Mouse (Mus musculus): ENCODE results near the gene Il1rapl1. TPM values are rescaled to one million over a fixed set of nuclear protein-coding genes. Genes with fewer than 3 reads are reported as not detected.

Il1rapl1 gene
- polyA plus RNA-seq, 1 experiment: not detected

DNA sequence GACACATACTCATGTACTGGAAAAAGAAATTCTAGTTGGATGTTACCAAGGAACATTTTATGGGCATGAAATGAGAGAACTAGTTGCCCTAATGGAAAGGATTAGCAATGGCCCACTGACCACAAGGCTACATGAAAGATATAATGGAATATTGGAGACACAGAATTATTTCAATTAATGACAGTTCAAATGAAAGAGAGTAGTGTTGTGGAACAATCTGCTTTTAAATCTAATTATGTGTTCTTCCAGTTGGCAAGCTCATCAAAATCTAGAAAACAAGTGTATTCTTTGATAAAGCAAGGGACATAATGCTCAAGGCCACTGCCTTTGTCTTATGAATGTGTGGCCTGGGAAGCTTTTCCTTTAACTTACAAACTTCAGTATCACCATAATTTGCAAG is 1113.1 kb downstream of the Il1rapl1 start:
- no peak overlapping the region for H3K4me3 ChIP-seq (replicated peaks)
- TF ChIP-seq TAL1 (IDR thresholded peaks at IDR 0.05; ENCODE audit: low read length): no peak
- TF ChIP-seq GATA1 (IDR thresholded peaks at IDR 0.05; ENCODE audit: low read length): no peak
- H3K36me3 ChIP-seq (ENCODE audit: control insufficient read depth): no peaks in the 10 kb centered on the region
- H3K9me3 ChIP-seq (ENCODE audit: control insufficient read depth, low read length): no peaks in the 10 kb centered on the region
- no peaks in the 10 kb centered on the region for H3K27me3 ChIP-seq (ENCODE audit: control insufficient read depth)
- H3K4me1 ChIP-seq (ENCODE audit: control insufficient read depth): no peaks in the 10 kb centered on the region

DNA sequence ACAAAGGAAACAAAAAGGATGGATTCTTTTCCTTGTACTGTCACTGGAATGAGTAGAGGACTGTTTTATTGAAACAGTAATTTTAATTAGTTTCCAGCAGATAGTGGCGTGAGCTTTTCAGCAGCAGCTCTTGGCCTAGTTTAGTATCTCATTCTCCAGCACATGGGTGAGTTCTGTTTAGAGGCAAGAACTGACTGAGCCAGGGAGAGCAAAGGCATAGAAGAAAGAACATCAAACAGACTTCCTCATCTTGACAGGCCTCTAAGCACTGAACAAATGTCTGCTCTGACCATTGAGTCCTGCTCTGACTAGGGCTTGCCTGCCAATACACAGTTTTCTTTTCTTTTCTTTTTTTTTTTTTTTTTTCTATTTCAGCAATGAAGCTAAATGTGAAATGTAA is 1160.3 kb downstream of the Il1rapl1 start:
- H3K36me3 ChIP-seq (ENCODE audit: control insufficient read depth): no peaks in the 10 kb centered on the region
- H3K4me1 ChIP-seq (ENCODE audit: control insufficient read depth): no peaks in the 10 kb centered on the region
- no peak overlapping the region for H3K4me3 ChIP-seq (replicated peaks)
- TF ChIP-seq GATA1 (IDR thresholded peaks at IDR 0.05; ENCODE audit: low read length) (no peak), TAL1 (IDR thresholded peaks at IDR 0.05; ENCODE audit: low read length) (no peak)
- H3K9me3 ChIP-seq (ENCODE audit: control insufficient read depth, low read length): no peaks in the 10 kb centered on the region
- no peaks in the 10 kb centered on the region for H3K27me3 ChIP-seq (ENCODE audit: control insufficient read depth)

DNA sequence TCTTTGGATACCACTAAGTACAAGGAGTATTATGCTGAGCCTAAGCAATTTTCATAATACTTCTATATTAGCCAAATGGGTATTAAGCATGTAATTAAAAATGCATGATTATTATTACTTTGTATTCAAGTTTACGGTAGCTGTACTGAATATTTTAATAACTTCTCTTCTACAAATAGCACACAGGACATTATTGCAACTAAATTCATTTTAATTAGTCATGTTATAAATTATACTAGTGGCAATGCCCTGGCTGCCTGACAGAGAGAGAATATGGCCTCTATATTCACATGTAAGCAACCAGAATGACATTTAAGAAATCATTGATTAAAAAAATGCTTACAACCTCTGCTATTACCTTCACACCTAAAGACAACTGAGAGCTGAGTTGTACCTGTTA is 1160.8 kb downstream of the Il1rapl1 start:
- H3K36me3 ChIP-seq (ENCODE audit: control insufficient read depth): no peaks in the 10 kb centered on the region
- no peaks in the 10 kb centered on the region for H3K9me3 ChIP-seq (ENCODE audit: control insufficient read depth, low read length)
- TF ChIP-seq GATA1 (IDR thresholded peaks at IDR 0.05; ENCODE audit: low read length) (no peak), TAL1 (IDR thresholded peaks at IDR 0.05; ENCODE audit: low read length) (no peak)
- no peaks in the 10 kb centered on the region for H3K27me3 ChIP-seq (ENCODE audit: control insufficient read depth)
- no peaks in the 10 kb centered on the region for H3K4me1 ChIP-seq (ENCODE audit: control insufficient read depth)
- no peak overlapping the region for H3K4me3 ChIP-seq (replicated peaks)

DNA sequence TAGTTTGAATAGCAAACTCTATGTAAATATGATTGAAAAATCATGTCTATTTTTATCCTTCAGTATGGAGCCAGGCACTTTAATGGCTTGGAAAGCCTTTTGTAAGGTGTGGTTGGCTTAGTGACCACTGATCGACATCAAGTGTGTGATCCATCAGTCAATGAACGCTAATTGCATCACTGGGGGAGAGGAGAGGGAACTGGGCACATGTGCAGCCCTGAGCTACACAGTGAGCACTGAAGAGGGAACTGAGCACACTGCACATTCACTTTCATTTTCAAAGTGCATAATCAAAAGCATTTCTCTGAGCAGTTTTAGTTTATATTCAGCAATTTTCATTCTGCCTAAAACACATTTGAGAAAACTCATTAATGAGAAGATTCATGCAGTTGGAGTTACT is 1164.5 kb downstream of the Il1rapl1 start:
- H3K36me3 ChIP-seq (ENCODE audit: control insufficient read depth): no peaks in the 10 kb centered on the region
- no peaks in the 10 kb centered on the region for H3K4me1 ChIP-seq (ENCODE audit: control insufficient read depth)
- H3K9me3 ChIP-seq (ENCODE audit: control insufficient read depth, low read length): no peaks in the 10 kb centered on the region
- no peak overlapping the region for H3K4me3 ChIP-seq (replicated peaks)
- no peaks in the 10 kb centered on the region for H3K27me3 ChIP-seq (ENCODE audit: control insufficient read depth)
- TF ChIP-seq TAL1 (IDR thresholded peaks at IDR 0.05; ENCODE audit: low read length) (no peak), GATA1 (IDR thresholded peaks at IDR 0.05; ENCODE audit: low read length) (no peak)

DNA sequence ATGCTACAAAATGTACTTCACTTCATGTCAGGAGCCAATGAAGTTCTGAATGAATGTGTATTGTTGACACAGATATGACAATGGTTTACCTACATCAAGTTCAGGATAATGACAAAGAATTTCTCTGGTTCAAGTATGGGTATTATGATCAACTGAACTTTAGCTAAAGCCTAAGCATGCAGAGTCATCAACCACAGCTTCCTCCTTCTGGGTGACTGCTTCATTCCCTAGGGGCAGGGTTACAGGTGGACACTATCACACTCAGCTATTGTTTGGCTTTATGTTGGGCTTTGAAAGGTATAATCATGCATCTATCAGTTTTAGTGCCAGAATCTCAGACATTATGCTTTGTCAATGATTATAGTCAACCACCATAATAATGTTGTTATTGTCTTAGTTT is 1166.3 kb downstream of the Il1rapl1 start:
- no peaks in the 10 kb centered on the region for H3K4me1 ChIP-seq (ENCODE audit: control insufficient read depth)
- H3K9me3 ChIP-seq (ENCODE audit: control insufficient read depth, low read length): no peaks in the 10 kb centered on the region
- no peak overlapping the region for H3K4me3 ChIP-seq (replicated peaks)
- no peaks in the 10 kb centered on the region for H3K27me3 ChIP-seq (ENCODE audit: control insufficient read depth)
- no peaks in the 10 kb centered on the region for H3K36me3 ChIP-seq (ENCODE audit: control insufficient read depth)
- no peak for TF ChIP-seq GATA1 (IDR thresholded peaks at IDR 0.05; ENCODE audit: low read length)
- TF ChIP-seq TAL1 (IDR thresholded peaks at IDR 0.05; ENCODE audit: low read length): no peak

DNA sequence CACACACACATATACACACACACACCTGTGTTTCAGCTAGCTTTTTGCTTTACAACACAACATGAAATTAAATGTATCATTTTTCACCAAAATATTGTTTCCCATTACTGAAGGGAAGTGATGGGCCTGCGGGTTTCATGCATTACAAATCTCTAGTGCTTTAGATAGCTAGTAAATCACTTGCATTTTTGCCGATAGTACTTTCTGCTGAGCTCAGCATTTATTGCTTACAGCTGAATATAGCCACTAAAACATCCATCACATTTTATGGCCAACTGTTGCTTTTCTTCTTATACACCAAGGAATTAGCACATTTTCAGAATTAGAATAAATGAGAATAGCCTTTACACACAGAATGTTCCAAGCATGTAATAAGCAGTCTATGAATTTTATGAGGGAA is 1260.6 kb downstream of the Il1rapl1 start:
- no peak overlapping the region for H3K4me3 ChIP-seq (replicated peaks)
- no peaks in the 10 kb centered on the region for H3K4me1 ChIP-seq (ENCODE audit: control insufficient read depth)
- H3K36me3 ChIP-seq (ENCODE audit: control insufficient read depth): no peaks in the 10 kb centered on the region
- TF ChIP-seq TAL1 (IDR thresholded peaks at IDR 0.05; ENCODE audit: low read length) (no peak), GATA1 (IDR thresholded peaks at IDR 0.05; ENCODE audit: low read length) (no peak)
- no peaks in the 10 kb centered on the region for H3K27me3 ChIP-seq (ENCODE audit: control insufficient read depth)
- no peaks in the 10 kb centered on the region for H3K9me3 ChIP-seq (ENCODE audit: control insufficient read depth, low read length)

DNA sequence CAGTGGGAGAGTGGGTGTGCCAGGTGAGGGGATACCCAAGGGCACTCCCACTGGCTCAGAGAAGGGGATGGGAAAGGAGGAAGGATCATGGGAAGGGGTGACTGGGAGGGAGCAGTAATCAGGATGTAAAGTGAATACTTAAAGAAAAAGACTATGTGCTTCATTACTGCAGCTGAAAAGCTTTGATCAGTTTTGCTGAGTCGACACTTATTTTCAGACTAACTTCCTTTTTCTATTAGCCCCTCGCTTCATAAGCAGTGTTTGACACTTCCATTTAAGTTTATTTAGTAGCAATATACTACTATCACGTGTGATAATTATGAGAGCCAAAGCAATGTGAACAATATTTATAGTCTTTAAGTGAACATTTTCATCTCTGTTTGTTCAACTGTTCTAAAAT is 1307.2 kb downstream of the Il1rapl1 start:
- no peaks in the 10 kb centered on the region for H3K9me3 ChIP-seq (ENCODE audit: control insufficient read depth, low read length)
- no peaks in the 10 kb centered on the region for H3K27me3 ChIP-seq (ENCODE audit: control insufficient read depth)
- no peaks in the 10 kb centered on the region for H3K36me3 ChIP-seq (ENCODE audit: control insufficient read depth)
- no peak overlapping the region for H3K4me3 ChIP-seq (replicated peaks)
- no peak for TF ChIP-seq TAL1 (IDR thresholded peaks at IDR 0.05; ENCODE audit: low read length)
- TF ChIP-seq GATA1 (IDR thresholded peaks at IDR 0.05; ENCODE audit: low read length): no peak
- H3K4me1 ChIP-seq (ENCODE audit: control insufficient read depth): no peaks in the 10 kb centered on the region

DNA sequence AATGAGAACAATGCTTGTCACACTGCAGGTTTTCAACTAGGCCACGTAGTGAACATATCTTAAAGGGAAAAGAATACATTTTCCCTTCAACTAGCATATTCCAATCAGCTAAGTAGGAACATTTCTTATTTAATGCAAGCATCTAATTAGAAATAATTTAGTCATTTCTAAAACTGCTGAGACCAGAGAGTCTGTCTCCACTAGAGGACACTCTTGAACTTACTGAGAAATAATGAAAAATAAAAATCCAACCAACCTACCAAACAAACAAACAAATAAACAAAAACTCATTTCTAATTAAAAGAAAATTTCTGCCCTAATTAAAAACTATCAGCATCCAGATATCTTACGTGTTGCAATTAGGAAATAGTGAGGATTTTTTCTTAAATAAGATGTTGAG is 1312.7 kb downstream of the Il1rapl1 start:
- Histone ChIP-seq H3K27me3 (ENCODE audit: control insufficient read depth) (no peaks in the 10 kb centered on the region), H3K4me1 (ENCODE audit: control insufficient read depth) (no peaks in the 10 kb centered on the region)
- no peak for TF ChIP-seq GATA1 (IDR thresholded peaks at IDR 0.05; ENCODE audit: low read length)
- TF ChIP-seq TAL1 (IDR thresholded peaks at IDR 0.05; ENCODE audit: low read length): no peak

DNA sequence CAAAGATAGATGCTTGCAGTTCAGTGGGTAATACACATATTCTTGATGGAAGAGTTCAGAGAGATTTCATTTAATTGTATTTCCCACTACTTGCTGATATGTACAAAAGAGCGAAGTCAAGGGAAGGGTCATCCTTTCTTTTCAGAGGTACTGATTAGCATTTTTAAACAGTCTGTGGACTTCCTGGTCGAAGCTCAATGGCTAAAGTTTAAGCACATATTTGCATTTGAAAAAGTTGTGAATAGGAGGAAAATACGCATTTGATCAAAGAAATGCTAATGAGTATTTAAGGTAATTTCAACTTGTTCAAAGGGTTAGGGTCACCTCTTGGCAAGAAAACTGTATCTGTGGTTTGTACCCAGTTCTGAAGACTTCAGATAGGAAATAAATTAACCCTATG is 1386.6 kb downstream of the Il1rapl1 start:
- no peaks in the 10 kb centered on the region for H3K36me3 ChIP-seq (ENCODE audit: control insufficient read depth)
- H3K27me3 ChIP-seq (ENCODE audit: control insufficient read depth): no peaks in the 10 kb centered on the region
- TF ChIP-seq TAL1 (IDR thresholded peaks at IDR 0.05; ENCODE audit: low read length): no peak
- no peak for TF ChIP-seq GATA1 (IDR thresholded peaks at IDR 0.05; ENCODE audit: low read length)
- H3K4me1 ChIP-seq (ENCODE audit: control insufficient read depth): no peaks in the 10 kb centered on the region
- H3K9me3 ChIP-seq (ENCODE audit: control insufficient read depth, low read length): no peaks in the 10 kb centered on the region
- H3K4me3 ChIP-seq (replicated peaks): no peak overlapping the region

More for the DNA sequence above, 1312.7 kb downstream of the Il1rapl1 start:
- Histone ChIP-seq H3K9me3 (ENCODE audit: control insufficient read depth, low read length) (no peaks in the 10 kb centered on the region), H3K36me3 (ENCODE audit: control insufficient read depth) (no peaks in the 10 kb centered on the region), H3K4me3 (replicated peaks) (no peak overlapping the region)

Data from erythroblast, embryonic 14.5 days (primary cell).